1 mouse cellular context compared by ENCODE assay signal in the genomic region with DNA sequence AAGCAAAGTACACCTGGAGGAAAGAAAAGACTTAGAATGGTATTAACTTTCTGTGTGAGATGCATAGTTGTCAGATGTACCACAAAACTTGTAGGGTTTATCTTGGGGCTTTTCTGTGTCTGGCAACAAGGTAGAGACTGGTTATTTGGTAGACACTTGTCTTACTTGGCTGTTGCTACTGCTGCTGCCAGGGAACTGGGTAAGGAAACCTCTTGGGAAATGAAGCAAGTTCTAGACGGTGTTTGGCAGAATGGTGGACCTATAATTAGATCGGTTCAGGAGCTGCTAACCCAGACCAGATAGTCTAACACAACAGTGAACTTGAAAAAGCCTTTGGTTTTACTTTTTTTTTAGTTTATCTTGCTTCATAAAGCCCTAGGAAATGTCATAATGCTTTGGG.
TF ChIP-seq lines count a peak whose summit lies in the region.

No protein-coding gene starts in this region.

TF ChIP-seq in CH12.LX, 34 proteins besides CTCF, POLR2A, EP300 and RAD21 (continued from another document):
- no peak for TF ChIP-seq USF1 (IDR thresholded peaks at IDR 0.05; ENCODE audit: low read depth, low read length)
- no peak for TF ChIP-seq ELF1 (IDR thresholded peaks at IDR 0.05; ENCODE audit: low read depth, low read length)
- no peak for TF ChIP-seq CHD1 (IDR thresholded peaks at IDR 0.05; ENCODE audit: low read depth, low read length)
- no peak for TF ChIP-seq SIN3A (IDR thresholded peaks at IDR 0.05; ENCODE audit: low read length)
- TF ChIP-seq JUND (conservative IDR thresholded peaks at IDR 0.05; ENCODE audit: low read depth, low read length), result no peak
- no peak for TF ChIP-seq UBTF (IDR thresholded peaks at IDR 0.05; ENCODE audit: low read depth, low read length)
- no peak for TF ChIP-seq NRF1 (IDR thresholded peaks at IDR 0.05; ENCODE audit: low read depth, low read length)
- TF ChIP-seq MYC (IDR thresholded peaks at IDR 0.05; ENCODE audit: low read depth, low read length), result no peak
- no peak for TF ChIP-seq IRF4 (IDR thresholded peaks at IDR 0.05; ENCODE audit: low read depth, low read length)
- no peak for TF ChIP-seq MAX (IDR thresholded peaks at IDR 0.05; ENCODE audit: low read length)
- TF ChIP-seq MAZ (IDR thresholded peaks at IDR 0.05; ENCODE audit: low read depth, low read length), result no peak
- no peak for TF ChIP-seq TBP (conservative IDR thresholded peaks at IDR 0.05; ENCODE audit: low read depth, low read length)
- no peak for TF ChIP-seq MEF2A (IDR thresholded peaks at IDR 0.05; ENCODE audit: borderline replicate concordance, low read depth, low read length)
- no peak for TF ChIP-seq TCF12 (IDR thresholded peaks at IDR 0.05; ENCODE audit: low read depth, low read length)
